14 mouse cellular contexts compared by ENCODE assay signal in genomic region chr11:32684690-32685254, GRCm38 (mm10).
"Had no signal": no experiment of that assay in that cellular context is flagged by ENCODE, and none has a peak within 500 bp of the region (broad histone marks: within the 10 kb centered on the region; RNA-seq: fewer than 3 reads in every experiment).

No protein-coding gene starts in this region.

- H3K27ac ChIP-seq: limb, embryonic 10.5 days; liver, embryonic 13.5 days; lung, embryonic 15.5 days; macrophage had no signal

- H3K36me3 ChIP-seq: limb, embryonic 10.5 days; liver, embryonic 13.5 days; lung, embryonic 15.5 days had no signal

- H3K9ac ChIP-seq: liver, embryonic 13.5 days; liver, postnatal 0 days; lung, embryonic 15.5 days had no signal

- H3K4me3 ChIP-seq: limb, embryonic 10.5 days; liver, embryonic 13.5 days; lung, embryonic 15.5 days; megakaryocyte, embryonic 14.5 days had no signal

- DNase-seq: kidney, postnatal 25 days; layer of hippocampus, adult 9-11 months; liver, embryonic 13.5 days; liver, postnatal 0 days; lung, postnatal 14 days; right cerebral cortex, adult 18-20 months; right cerebral cortex, postnatal 25 days; thymus, postnatal 4 days had no signal

- H3K27me3 ChIP-seq: liver, embryonic 13.5 days; lung, embryonic 15.5 days; megakaryocyte, embryonic 14.5 days had no signal

- H3K4me2 ChIP-seq: liver, embryonic 13.5 days; lung, embryonic 15.5 days; midbrain, embryonic 11.5 days had no signal

- H3K9me3 ChIP-seq: limb, embryonic 10.5 days; liver, embryonic 13.5 days; lung, embryonic 15.5 days; megakaryocyte, embryonic 14.5 days had no signal

- ATAC-seq: liver, postnatal 0 days; midbrain, embryonic 16.5 days had no signal
